Mouse (Mus musculus) brain, embryonic 14.5 days (tissue): ENCODE measurements at regions not wholly inside any gene's neighbourhood (a gene's known extent, or its start where the extent isn't known, plus 50 kb on each side); places are given as distances from the start of the nearest gene placed in this dataset.
"Not testable (repeated sequence)": the region's sequence is repeated elsewhere in the genome, so short reads cannot be mapped to it uniquely, and the experiment has no call there.

ENCODE experiments used
- DNase-seq: peaks from one replicate; pipeline ENCODE4 v3.0.0-alpha.2; 2011; ENCODE audit warnings: low read depth
- CTCF ChIP-seq: fragments of 200-500 bp; IDR thresholded peaks from 2 replicates; pipeline ENCODE4 v1.5.1; 2012; ENCODE audit warnings: inconsistent platforms, mild to moderate bottlenecking, moderate library complexity, borderline replicate concordance; ENCODE audit not compliant: insufficient read depth, insufficient read length; ENCODE audit errors: extremely low read depth
- POLR2A ChIP-seq: fragments of 200-500 bp; IDR thresholded peaks from 2 replicates; pipeline ENCODE4 v1.6.1; 2012; ENCODE audit warnings: mild to moderate bottlenecking, inconsistent platforms, borderline replicate concordance; ENCODE audit not compliant: poor library complexity, insufficient read depth, insufficient read length, severe bottlenecking; ENCODE audit errors: extremely low read depth

GRCm38 (mm10) chr6:22490762-22491161 is 134.7 kb upstream of the Fam3c start:
- no peak for TF ChIP-seq POLR2A
- TF ChIP-seq CTCF = no peak
- no peak for DNase-seq

DNA sequence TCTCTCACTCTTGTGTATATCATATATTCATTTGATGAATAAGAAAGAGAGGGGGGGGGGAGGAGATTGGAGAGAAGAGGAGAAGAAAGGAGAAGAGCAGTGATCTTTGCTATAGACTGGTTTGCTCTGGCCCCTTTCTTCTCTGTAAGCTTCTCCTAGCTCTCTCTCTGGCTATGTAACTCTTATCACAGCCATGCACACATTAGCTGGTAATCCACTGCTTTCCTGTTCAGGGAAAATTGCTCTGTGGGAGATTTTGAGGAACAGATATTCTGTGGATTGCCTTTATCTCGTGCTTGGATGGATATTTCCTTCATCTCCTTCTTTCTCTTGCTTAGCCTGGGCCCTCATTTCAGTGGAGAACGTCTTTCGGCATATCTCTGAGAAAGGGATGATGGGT is 131.4 kb upstream of the Fam3c start:
- no peak for DNase-seq
- no peak for TF ChIP-seq POLR2A
- no peak for TF ChIP-seq CTCF

- TF ChIP-seq POLR2A = no peak
- no peak for TF ChIP-seq CTCF
- peak; percentile 32 for DNase-seq
These were observed 129.9 kb upstream of the Fam3c start for GRCm38 (mm10) chr6:22485828-22486518.

DNA sequence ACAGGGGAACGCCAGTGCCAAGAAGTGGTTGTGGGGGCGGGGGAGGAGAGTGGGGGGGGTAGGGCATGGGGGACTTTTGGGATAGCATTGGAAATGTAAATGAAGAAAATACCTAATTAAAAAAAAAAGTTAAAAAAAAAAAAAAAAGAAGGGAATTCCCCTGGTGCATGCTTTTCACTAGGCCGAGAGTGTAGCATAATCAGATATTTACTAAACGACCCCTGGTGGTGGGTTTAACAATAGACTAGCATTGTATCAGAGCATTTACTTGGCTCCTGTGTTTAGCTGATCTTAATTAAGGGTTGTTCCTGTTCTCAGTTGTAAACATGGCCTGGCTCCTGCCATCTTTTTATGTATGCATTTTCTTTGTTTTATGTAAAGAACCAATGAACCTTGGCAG is 126.2 kb upstream of the Fam3c start:
- DNase-seq = not testable (repeated sequence)

GRCm38 (mm10) chr6:22474604-22475003 is 118.6 kb upstream of the Fam3c start:
- no peak for DNase-seq
- TF ChIP-seq CTCF = no peak
- no peak for TF ChIP-seq POLR2A

- no peak for TF ChIP-seq CTCF
- DNase-seq = no peak
These were observed 118.0 kb upstream of the Fam3c start for GRCm38 (mm10) chr6:22474011-22474410.

- DNase-seq = not testable (repeated sequence)
These were observed 116.4 kb upstream of the Fam3c start for GRCm38 (mm10) chr6:22472400-22472799.

DNA sequence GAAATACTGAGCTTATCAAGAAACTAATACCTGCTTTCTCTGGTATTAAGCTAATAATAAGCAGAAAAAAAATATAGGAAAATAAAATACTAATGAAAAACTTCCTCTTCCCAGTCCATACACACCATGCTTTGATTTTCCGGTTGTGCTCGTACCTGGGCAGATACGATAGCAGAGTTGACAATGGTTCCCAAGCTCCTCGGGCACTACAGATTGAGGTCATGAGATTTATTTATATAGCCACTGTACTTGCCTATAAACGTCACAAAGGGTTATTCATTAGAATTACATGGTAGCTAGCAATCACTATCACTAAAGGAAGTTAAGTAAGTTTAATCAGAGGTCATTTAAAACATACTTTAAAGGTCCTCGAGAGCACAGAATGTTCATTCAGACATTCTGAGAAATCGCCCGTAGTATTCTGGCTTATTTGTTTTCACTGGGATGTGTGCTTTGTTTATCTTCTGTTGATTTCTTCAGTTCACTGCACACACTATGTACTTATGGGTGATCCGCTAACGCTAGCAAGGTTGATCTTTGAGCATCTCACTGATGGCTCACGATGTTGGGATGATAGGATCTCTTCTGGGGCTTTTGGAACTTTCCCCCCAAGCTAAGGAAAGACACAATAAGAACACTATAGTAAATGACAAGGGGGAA is 111.4 kb upstream of the Fam3c start:
- TF ChIP-seq CTCF (no peak), POLR2A (no peak)
- DNase-seq = no peak

GRCm38 (mm10) chr6:22465926-22466325 is 109.9 kb upstream of the Fam3c start:
- no peak for TF ChIP-seq POLR2A
- no peak for TF ChIP-seq CTCF
- DNase-seq = no peak

DNA sequence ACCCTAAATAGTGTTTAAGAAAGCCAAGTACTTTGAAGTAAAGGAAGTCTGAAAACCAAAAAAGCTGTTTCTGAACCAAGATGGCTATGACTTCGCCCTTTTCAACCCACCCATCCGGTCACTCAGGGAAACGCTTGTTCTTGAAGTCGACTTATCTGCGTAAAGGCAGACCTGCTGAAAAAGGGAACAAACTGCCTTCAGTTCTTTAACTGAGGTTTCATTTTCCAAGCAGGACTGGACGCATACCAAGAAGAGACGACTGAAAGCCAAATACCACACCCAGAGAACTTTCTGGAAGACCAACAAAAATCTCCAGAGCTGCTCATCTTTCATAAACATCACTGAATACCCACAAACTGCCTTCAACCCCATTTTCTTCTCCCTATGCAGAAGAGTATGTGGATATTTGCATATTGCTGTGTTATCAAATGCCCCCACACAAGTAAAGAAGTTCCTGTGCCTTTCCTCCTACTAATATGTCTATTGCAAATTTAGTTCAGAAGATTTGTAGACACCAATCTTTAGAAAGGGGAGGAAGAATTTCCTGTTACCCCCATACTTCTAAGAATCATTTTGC is 103.5 kb upstream of the Fam3c start:
- no peak for DNase-seq
- TF ChIP-seq CTCF (no peak), POLR2A (no peak)

DNA sequence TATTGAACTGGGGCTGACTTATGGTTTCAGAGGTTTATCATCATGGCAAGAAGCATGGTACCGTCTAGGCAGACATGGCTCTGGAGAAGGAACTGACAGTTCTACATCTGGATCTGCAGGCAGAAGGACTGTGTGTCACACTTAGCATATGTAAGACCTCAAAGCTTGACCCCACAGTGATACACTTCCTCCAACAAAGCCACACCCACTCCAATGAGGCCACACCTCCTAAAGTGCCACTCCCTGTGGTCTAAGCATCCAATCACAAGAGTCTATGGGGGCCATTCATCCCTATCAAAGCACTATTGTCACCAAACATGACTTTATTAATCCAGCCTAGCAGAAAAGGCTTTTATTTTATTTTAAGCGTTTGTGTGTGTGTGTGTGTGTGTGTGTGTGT is 96.2 kb upstream of the Fam3c start:
- TF ChIP-seq CTCF = no peak
- TF ChIP-seq POLR2A = no peak
- no peak for DNase-seq

GRCm38 (mm10) chr6:22450501-22450900 is 94.5 kb upstream of the Fam3c start:
- DNase-seq = no peak
- TF ChIP-seq POLR2A (no peak), CTCF (no peak)
